Mouse (Mus musculus) stomach, postnatal 0 days (tissue): ENCODE data around the gene Gja8. TPM values are rescaled to one million over a fixed set of nuclear protein-coding genes. Genes with fewer than 3 reads are reported as not detected.

Experiments
- ATAC-seq: fragments of 200-750 bp; cut with Nextera tagmentation; 2 replicates; pipeline ENCODE4 v1.8.0; 2017; ENCODE audit not compliant: low FRiP score, low TSS enrichment
- DNase-seq: peaks from one replicate; pipeline ENCODE4 v3.0.0-alpha.2; 2016; ENCODE audit warnings: low spot score
- H3K27ac ChIP-seq: fragments of 300-500 bp; sonication (generic); replicated peaks from 2 replicates; pipeline ENCODE4 v1.5.1; 2014; ENCODE audit warnings: mild to moderate bottlenecking, control low read depth
- H3K27me3 ChIP-seq: fragments of 300-500 bp; sonication (generic); 2 replicates; pipeline ENCODE4 v1.6.1; 2014; ENCODE audit warnings: low read length; ENCODE audit not compliant: control insufficient read depth, insufficient read depth
- H3K36me3 ChIP-seq: fragments of 300-500 bp; sonication (generic); 2 replicates; pipeline ENCODE4 v1.6.1; 2014; ENCODE audit warnings: low read length, mixed read lengths; ENCODE audit not compliant: control insufficient read depth, insufficient read depth
- H3K4me1 ChIP-seq: fragments of 300-500 bp; sonication (generic); replicated peaks from 2 replicates; pipeline ENCODE4 v1.6.1; 2014; ENCODE audit warnings: antibody characterized with exemption; ENCODE audit not compliant: control insufficient read depth, insufficient read depth
- H3K4me2 ChIP-seq: fragments of 300-500 bp; sonication (generic); replicated peaks from 2 replicates; pipeline ENCODE4 v1.6.1; 2014; ENCODE audit warnings: low read depth, mild to moderate bottlenecking, control low read depth, moderate library complexity
- H3K4me3 ChIP-seq: fragments of 300-500 bp; sonication (generic); 2 replicates; pipeline ENCODE4 v1.5.1; 2014; ENCODE audit warnings: low read depth, low read length, control low read depth
- H3K9ac ChIP-seq: fragments of 300-500 bp; sonication (generic); 2 replicates; pipeline ENCODE4 v1.6.1; 2014; ENCODE audit warnings: mild to moderate bottlenecking, low read length, control low read depth, mixed read lengths
- H3K9me3 ChIP-seq: fragments of 300-500 bp; sonication (generic); 2 replicates; pipeline ENCODE4 v1.6.1; 2016; ENCODE audit warnings: low read length; ENCODE audit not compliant: control insufficient read depth
- CTCF ChIP-seq: IDR thresholded peaks from 2 replicates; pipeline ENCODE4 v1.5.1; 2016; ENCODE audit warnings: antibody characterized with exemption, low read depth, mild to moderate bottlenecking, moderate library complexity
- EP300 ChIP-seq: optimal IDR thresholded peaks from 2 replicates; pipeline ENCODE3; 2016; ENCODE audit warnings: antibody characterized with exemption
- WGBS: fragments of 180-500 bp; shearing (Covaris S2); extraction: QIAGEN DNeasy Blood & Tissue Kit; methylation state at CpG from one replicate; pipeline ENCODE4 v1.1.7; 2014; 5-methylcytosine and 5-hydroxymethylcytosine counted together
- polyA plus RNA-seq: library from polyadenylated mRNA; unstranded; fragments of >200 nt; fragmentation: Nextera tagmentation; extraction: Ambion mirVana; gene quantifications from 2 replicates; pipeline ENCODE4 v1.2.1, GENCODE M21; 2015

The Gja8 gene
- polyA plus RNA-seq, 1 experiment from 2014 or later = not detected

GRCm38 (mm10) chr3:96942706-96943105 lies 16.9 kb upstream of the Gja8 start:
- no peak overlapping the region for H3K4me3 ChIP-seq
- 89% methylated on average over 2 of the region's 2 CpGs for WGBS
- ATAC-seq (no peak), DNase-seq (no peak)
- no peaks in the 10 kb centered on the region for H3K27me3 ChIP-seq
- no peaks in the 10 kb centered on the region for H3K4me1 ChIP-seq
- H3K36me3 ChIP-seq = no peaks in the 10 kb centered on the region
- no peak overlapping the region for H3K9ac ChIP-seq
- H3K9me3 ChIP-seq = no peaks in the 10 kb centered on the region
- no peak overlapping the region for H3K27ac ChIP-seq
- TF ChIP-seq CTCF = no peak
- no peak for TF ChIP-seq EP300
- H3K4me2 ChIP-seq = no peak overlapping the region

- no peak overlapping the region; the same call in 1 of the 2 replicates for H3K4me2 ChIP-seq
- no peak overlapping the region for H3K9ac ChIP-seq
- WGBS = 15% methylated on average over 11 of the region's 11 CpGs
- DNase-seq = peak; percentile 87
- H3K9me3 ChIP-seq = no peaks in the 10 kb centered on the region
- H3K27me3 ChIP-seq = no peaks in the 10 kb centered on the region
- H3K4me3 ChIP-seq = no peak overlapping the region
- no peaks in the 10 kb centered on the region for H3K4me1 ChIP-seq
- TF ChIP-seq CTCF (peak; percentile 98), EP300 (no peak)
- no peaks in the 10 kb centered on the region for H3K36me3 ChIP-seq
- ATAC-seq = peak; percentile 59
- no peak overlapping the region for H3K27ac ChIP-seq
These were observed 12.9 kb upstream of the Gja8 start for GRCm38 (mm10) chr3:96938738-96939137.

GRCm38 (mm10) chr3:96937606-96938005 lies 11.8 kb upstream of the Gja8 start:
- Histone ChIP-seq H3K4me3 (no peak overlapping the region), H3K9ac (no peak overlapping the region), H3K27me3 (no peaks in the 10 kb centered on the region), H3K27ac (no peak overlapping the region), H3K4me2 (no peak overlapping the region), H3K9me3 (no peaks in the 10 kb centered on the region), H3K36me3 (no peaks in the 10 kb centered on the region), H3K4me1 (no peaks in the 10 kb centered on the region)
- ATAC-seq (no peak), DNase-seq (no peak)
- TF ChIP-seq EP300 (no peak), CTCF (no peak)
- WGBS = 30% methylated on average over 5 of the region's 5 CpGs

- 6% methylated on average over 6 of the region's 6 CpGs for WGBS
- Histone ChIP-seq H3K4me3 (no peak overlapping the region), H3K27me3 (no peaks in the 10 kb centered on the region), H3K4me1 (no peaks in the 10 kb centered on the region), H3K4me2 (no peak overlapping the region), H3K27ac (no peak overlapping the region), H3K36me3 (no peaks in the 10 kb centered on the region), H3K9ac (no peak overlapping the region), H3K9me3 (no peaks in the 10 kb centered on the region)
- DNase-seq (peak; percentile 38), ATAC-seq (no peak)
- TF ChIP-seq CTCF = peak; percentile 98
- no peak for TF ChIP-seq EP300
These were observed 10.4 kb upstream of the Gja8 start for GRCm38 (mm10) chr3:96936241-96936640.

GRCm38 (mm10) chr3:96931261-96931681 lies 5.5 kb upstream of the Gja8 start:
- no peaks in the 10 kb centered on the region for H3K4me1 ChIP-seq
- H3K36me3 ChIP-seq = no peaks in the 10 kb centered on the region
- no peaks in the 10 kb centered on the region for H3K9me3 ChIP-seq
- ATAC-seq (no peak), DNase-seq (no peak)
- no peak overlapping the region for H3K4me2 ChIP-seq
- no peaks in the 10 kb centered on the region for H3K27me3 ChIP-seq
- no peak for TF ChIP-seq EP300
- TF ChIP-seq CTCF = no peak
- WGBS = 31% methylated on average over 5 of the region's 5 CpGs
- no peak overlapping the region for H3K4me3 ChIP-seq
- H3K9ac ChIP-seq = no peak overlapping the region
- no peak overlapping the region for H3K27ac ChIP-seq

- Histone ChIP-seq H3K27ac (no peak overlapping the region), H3K4me2 (no peak overlapping the region), H3K4me1 (no peaks in the 10 kb centered on the region), H3K9ac (no peak overlapping the region), H3K9me3 (no peaks in the 10 kb centered on the region), H3K27me3 (no peaks in the 10 kb centered on the region), H3K4me3 (no peak overlapping the region), H3K36me3 (no peaks in the 10 kb centered on the region)
- ATAC-seq (no peak), DNase-seq (no peak)
- TF ChIP-seq EP300 (no peak), CTCF (no peak)
- WGBS = 77% methylated on average over 4 of the region's 4 CpGs
These were observed 1.2 kb downstream of the Gja8 start for GRCm38 (mm10) chr3:96924631-96925030.
